Mouse (Mus musculus) testis, adult 2 months (tissue): ENCODE data around the gene Tprkb. TPM values are rescaled to one million over a fixed set of nuclear protein-coding genes. Genes with fewer than 3 reads are reported as not detected.
"Not testable (repeated sequence)": the region's sequence is repeated elsewhere in the genome, so short reads cannot be mapped to it uniquely, and the experiment has no call there.

Experiments used
- H3K27ac ChIP-seq: fragments of 200-500 bp; 2 replicates; pipeline ENCODE4 v1.5.1; 2012; ENCODE audit warnings: low read depth, low read length; ENCODE audit not compliant: control insufficient read depth, insufficient read depth
- H3K27me3 ChIP-seq: fragments of 200-500 bp; 2 replicates; pipeline ENCODE4 v1.6.1; 2012; ENCODE audit warnings: mild to moderate bottlenecking, low read length, moderate library complexity; ENCODE audit not compliant: control insufficient read depth, insufficient read depth
- H3K36me3 ChIP-seq: fragments of 200-500 bp; 2 replicates; pipeline ENCODE4 v1.6.1; 2012; ENCODE audit warnings: mild to moderate bottlenecking, low read length; ENCODE audit not compliant: control insufficient read depth, insufficient read depth
- H3K4me1 ChIP-seq: fragments of 200-500 bp; 2 replicates; pipeline ENCODE4 v1.6.1; 2012; ENCODE audit warnings: low read length; ENCODE audit not compliant: control insufficient read depth, insufficient read depth
- H3K4me3 ChIP-seq: fragments of 200-500 bp; 2 replicates; pipeline ENCODE4 v1.5.1; 2012; ENCODE audit warnings: low read depth, mild to moderate bottlenecking, low read length, moderate library complexity, mixed read lengths; ENCODE audit not compliant: control insufficient read depth
- CTCF ChIP-seq: fragments of 200-500 bp; IDR thresholded peaks from 2 replicates; pipeline ENCODE4 v1.5.1; 2012; ENCODE audit warnings: low read depth, mild to moderate bottlenecking, inconsistent platforms, low read length, moderate library complexity; ENCODE audit not compliant: control insufficient read depth, insufficient read depth, insufficient replicate concordance
- POLR2A ChIP-seq: fragments of 200-500 bp; IDR thresholded peaks from 2 replicates; pipeline ENCODE4 v1.6.1; 2012; ENCODE audit warnings: low read depth, mild to moderate bottlenecking, inconsistent platforms, low read length, moderate library complexity; ENCODE audit not compliant: control insufficient read depth
- polyA plus RNA-seq: library from polyadenylated mRNA; depleted of rRNA; stranded (reverse); fragments of >200 nt; gene quantifications from 2 replicates; pipeline ENCODE4 v1.2.3, GENCODE M21; 2012

Gene Tprkb
- polyA plus RNA-seq, 1 experiment = 10.8 TPM

- no peaks in the 10 kb centered on the region; the same call in none of the 2 replicates for H3K4me1 ChIP-seq
- TF ChIP-seq POLR2A (peak; percentile 90), CTCF (no peak)
- peak within 1 kb of the TSS; percentile 94 for H3K27ac ChIP-seq
- 0 out of 2 replicates have a peak, but pooled peaks cover 1% of the 10 kb centered on the region for H3K36me3 ChIP-seq
- H3K27me3 ChIP-seq = no peaks in the 10 kb centered on the region
- peak within 1 kb of the TSS; percentile 94 for H3K4me3 ChIP-seq
Measured at GRCm38 (mm10) chr6:85961101-85962091, 49.7 kb downstream of the Tprkb start, which contains the start of gene Dusp11. Dusp11 (minus strand) TSS chr6:85961667.

DNA sequence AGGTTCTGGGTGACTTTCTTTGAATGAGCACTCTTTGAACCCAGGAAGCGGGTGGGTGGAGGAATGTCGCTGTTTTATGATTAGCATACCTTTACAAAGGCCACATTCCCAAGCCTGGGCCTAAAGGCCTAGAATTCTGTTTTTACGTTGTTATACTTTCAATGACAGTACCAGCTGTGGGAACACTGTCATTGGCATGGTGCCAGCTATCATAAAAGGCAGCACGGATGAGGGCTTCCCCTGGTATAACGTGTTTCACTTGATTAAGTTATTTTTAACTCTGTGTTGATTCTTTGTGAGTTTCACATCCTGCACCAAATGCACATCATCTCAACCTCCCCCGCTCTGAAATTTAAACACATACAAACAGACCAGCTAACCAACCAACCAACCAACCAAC lies 54.4 kb downstream of the Tprkb start:
- H3K4me3 ChIP-seq, H3K36me3 ChIP-seq, H3K27ac ChIP-seq: not testable (repeated sequence)

DNA sequence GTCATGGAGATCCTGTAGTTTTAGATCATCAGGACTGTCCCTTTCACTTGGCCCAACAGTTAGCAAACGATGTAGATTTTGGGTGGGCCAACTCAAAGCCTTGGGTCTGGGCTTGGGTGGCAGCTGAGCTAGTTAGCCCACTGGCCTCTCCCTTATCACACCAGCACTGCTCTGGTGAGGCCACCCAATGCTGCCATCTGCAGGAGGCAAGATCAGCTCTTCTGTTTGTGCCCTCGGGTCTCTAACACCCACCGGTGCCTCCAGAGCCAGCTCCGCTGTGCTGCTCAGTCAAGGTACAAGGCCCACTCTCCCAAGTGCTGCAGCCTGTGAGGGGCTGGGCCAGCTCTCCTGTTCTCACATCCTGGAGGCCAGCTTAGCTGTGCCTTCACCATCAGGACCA lies 55.0 kb downstream of the Tprkb start:
- no peaks in the 10 kb centered on the region for H3K4me1 ChIP-seq
- H3K36me3 ChIP-seq = no peaks in the 10 kb centered on the region
- TF ChIP-seq POLR2A (no peak), CTCF (no peak)
- H3K27me3 ChIP-seq = no peaks in the 10 kb centered on the region
- H3K27ac ChIP-seq = no peak overlapping the region
- H3K4me3 ChIP-seq = no peak overlapping the region

More for the DNA sequence above, 54.4 kb downstream of the Tprkb start:
- H3K4me1 ChIP-seq, H3K27me3 ChIP-seq: not testable (repeated sequence)

GRCm38 (mm10) chr6:85969889-85970288 lies 58.2 kb downstream of the Tprkb start:
- H3K36me3 ChIP-seq = no peaks in the 10 kb centered on the region
- H3K4me3 ChIP-seq = no peak overlapping the region
- no peaks in the 10 kb centered on the region for H3K27me3 ChIP-seq
- H3K27ac ChIP-seq = no peak overlapping the region
- no peaks in the 10 kb centered on the region for H3K4me1 ChIP-seq
- TF ChIP-seq CTCF = no peak
- TF ChIP-seq POLR2A = no peak

DNA sequence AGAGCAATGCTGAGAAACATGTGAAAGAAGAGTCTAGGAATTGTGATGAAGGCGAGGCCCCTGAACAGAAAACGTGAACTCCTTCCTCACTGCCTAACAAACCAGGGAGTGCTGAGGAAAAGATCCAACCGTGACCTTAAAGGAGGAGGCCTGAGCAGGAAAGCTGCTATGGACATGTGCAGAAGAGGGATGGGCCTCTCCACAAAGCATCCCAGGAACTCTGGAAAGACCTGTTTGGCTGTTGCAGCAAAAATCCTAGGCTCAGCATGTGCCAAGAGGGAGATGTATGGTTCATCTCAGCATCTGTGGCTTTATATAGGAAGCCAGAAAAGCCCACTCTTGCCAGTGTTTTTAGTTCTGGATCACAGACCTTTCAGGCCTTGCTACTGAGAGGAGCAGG lies 61.0 kb downstream of the Tprkb start:
- Histone ChIP-seq H3K4me3 (no peak overlapping the region), H3K27ac (no peak overlapping the region), H3K4me1 (no peaks in the 10 kb centered on the region), H3K27me3 (no peaks in the 10 kb centered on the region), H3K36me3 (no peaks in the 10 kb centered on the region)
- TF ChIP-seq POLR2A (no peak), CTCF (no peak)

DNA sequence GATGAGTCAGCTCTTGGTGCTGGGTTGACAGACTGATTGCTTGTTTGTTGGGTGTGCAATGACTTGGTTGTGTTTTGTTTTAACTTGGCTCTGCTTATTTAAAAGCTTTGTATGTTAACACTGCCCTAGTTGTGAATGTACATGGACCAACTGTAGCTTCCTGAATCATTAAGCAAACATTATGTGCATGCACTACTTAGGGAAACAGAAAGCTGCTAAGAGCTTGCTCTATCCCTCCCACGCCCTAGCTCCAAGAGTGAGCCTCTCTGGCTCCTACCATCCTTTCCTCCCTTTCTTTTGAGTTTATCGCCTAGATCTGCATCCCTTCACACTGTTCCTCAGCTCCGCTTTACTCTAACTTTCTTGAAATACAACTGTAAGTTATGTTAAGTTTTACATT lies 61.7 kb downstream of the Tprkb start:
- H3K4me3 ChIP-seq = no peak overlapping the region
- H3K27me3 ChIP-seq = no peaks in the 10 kb centered on the region

DNA sequence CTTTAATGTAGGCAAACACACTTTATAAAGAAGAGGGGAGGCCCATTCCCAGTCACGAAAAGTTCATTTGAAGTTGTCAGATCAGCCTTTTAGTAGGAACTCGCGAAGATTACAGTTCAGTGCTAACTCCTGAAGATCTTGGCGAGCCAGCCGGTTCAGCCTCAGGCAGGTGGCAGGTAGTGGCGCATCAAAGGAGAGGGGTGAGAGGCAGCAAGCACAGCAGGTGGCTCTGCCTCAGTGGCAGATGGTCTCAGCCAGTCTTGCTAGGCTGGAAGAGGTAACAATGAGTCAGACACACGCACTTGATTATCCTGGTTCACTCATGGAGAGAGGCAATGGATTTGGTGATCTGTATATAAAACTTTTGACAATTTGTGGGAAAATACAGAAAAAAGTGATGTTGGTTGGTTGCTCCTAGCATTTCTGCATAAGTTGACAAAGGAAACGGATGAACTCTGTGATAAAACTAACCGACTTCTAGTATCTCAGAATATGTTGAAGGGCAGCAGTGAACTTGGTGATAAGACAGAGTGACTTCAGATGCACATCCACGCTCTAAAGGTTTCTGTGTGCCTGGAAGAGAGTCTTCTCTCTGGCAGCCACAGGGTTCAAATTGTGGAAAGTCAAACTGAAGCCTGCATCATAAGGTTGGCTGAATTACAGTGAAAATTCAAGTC lies 63.4 kb downstream of the Tprkb start:
- Histone ChIP-seq H3K36me3 (no peaks in the 10 kb centered on the region), H3K4me1 (no peaks in the 10 kb centered on the region), H3K27ac (no peak overlapping the region), H3K27me3 (no peaks in the 10 kb centered on the region), H3K4me3 (no peak overlapping the region)
- TF ChIP-seq CTCF (no peak), POLR2A (no peak)

More for the DNA sequence above, 61.7 kb downstream of the Tprkb start:
- Histone ChIP-seq H3K36me3 (no peaks in the 10 kb centered on the region), H3K27ac (no peak overlapping the region), H3K4me1 (no peaks in the 10 kb centered on the region)
- TF ChIP-seq POLR2A = no peak
- no peak for TF ChIP-seq CTCF
